Mouse (Mus musculus) macrophage (primary cell): ENCODE results near the gene Corin. TPM values are rescaled to one million over a fixed set of nuclear protein-coding genes. Genes with fewer than 3 reads are reported as not detected.

Source experiments
- H3K27ac ChIP-seq: fragments of 350-480 bp; formaldehyde crosslinking; 2 replicates; pipeline ENCODE4 v1.9.0; 2021
- H3K36me3 ChIP-seq: fragments of 350-480 bp; formaldehyde crosslinking; 2 replicates; pipeline ENCODE4 v1.9.0; 2021; ENCODE audit errors: inconsistent target
- H3K4me3 ChIP-seq: fragments of 350-480 bp; formaldehyde crosslinking; 2 replicates; pipeline ENCODE4 v1.9.0; 2021; ENCODE audit errors: inconsistent target
- H3K79me2 ChIP-seq: fragments of 350-480 bp; formaldehyde crosslinking; 2 replicates; pipeline ENCODE4 v1.9.0; 2021; ENCODE audit errors: inconsistent target
- WGBS: methylation state at CpG from one replicate; pipeline ENCODE4 v1.1.7; 2026; ENCODE audit warnings: inconsistent platforms; ENCODE audit not compliant: missing documents; 5-methylcytosine and 5-hydroxymethylcytosine counted together
- polyA plus RNA-seq: library from polyadenylated mRNA; stranded (reverse); fragments of 250-400 nt; gene quantifications from 3 replicates; pipeline ENCODE4 v1.2.4, GENCODE M21; 2018; ENCODE audit warnings: inconsistent platforms

The Corin gene
- polyA plus RNA-seq, 1 experiment from 2014 or later = not detected

DNA sequence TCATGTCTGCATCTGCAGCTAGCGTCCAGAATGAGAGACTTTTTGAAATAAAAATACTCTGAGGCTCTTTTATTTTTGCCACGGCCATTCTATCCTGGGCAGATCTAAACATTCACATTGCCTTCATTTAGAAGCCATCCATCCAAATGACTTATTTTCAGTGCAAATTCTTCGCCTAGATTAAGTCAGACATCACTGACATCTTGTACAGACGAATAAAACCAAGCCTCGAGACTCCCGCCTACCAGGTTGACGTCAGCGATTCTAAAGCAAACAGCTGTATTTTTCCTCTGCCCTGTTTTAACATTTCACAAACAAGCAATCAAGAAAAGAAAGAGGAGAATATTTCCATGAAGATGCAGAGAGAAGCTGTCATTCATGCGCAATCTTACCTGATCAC lies 100.9 kb downstream of the Corin start:
- no peaks in the 10 kb centered on the region for H3K79me2 ChIP-seq
- no peaks in the 10 kb centered on the region for H3K36me3 ChIP-seq
- 94% methylated on average over 9 of the region's 9 CpGs for WGBS
- no peak overlapping the region for H3K4me3 ChIP-seq
- no peak overlapping the region for H3K27ac ChIP-seq

DNA sequence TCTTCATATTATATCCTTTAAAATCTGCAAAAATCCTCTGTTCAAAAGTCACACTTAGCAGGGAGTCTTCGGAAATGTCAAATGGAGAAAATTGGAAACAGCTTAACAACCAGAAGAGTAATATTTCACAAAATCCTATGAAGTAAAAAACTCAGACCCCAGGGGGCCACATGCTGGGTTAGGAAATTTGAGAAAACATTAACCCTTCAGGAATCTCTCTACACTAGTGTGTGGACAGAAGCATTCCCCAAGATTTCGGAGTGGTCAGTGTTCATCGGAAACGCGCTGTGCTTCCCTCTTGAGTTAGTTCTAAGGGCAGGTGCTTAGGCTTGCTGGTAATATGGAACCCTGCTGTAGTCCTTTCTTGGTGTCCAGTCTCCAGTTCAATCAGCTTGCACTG lies 101.4 kb downstream of the Corin start:
- 93% methylated on average over 5 of the region's 5 CpGs for WGBS
- no peak overlapping the region for H3K4me3 ChIP-seq
- no peaks in the 10 kb centered on the region for H3K79me2 ChIP-seq
- no peak overlapping the region for H3K27ac ChIP-seq
- no peaks in the 10 kb centered on the region for H3K36me3 ChIP-seq

DNA sequence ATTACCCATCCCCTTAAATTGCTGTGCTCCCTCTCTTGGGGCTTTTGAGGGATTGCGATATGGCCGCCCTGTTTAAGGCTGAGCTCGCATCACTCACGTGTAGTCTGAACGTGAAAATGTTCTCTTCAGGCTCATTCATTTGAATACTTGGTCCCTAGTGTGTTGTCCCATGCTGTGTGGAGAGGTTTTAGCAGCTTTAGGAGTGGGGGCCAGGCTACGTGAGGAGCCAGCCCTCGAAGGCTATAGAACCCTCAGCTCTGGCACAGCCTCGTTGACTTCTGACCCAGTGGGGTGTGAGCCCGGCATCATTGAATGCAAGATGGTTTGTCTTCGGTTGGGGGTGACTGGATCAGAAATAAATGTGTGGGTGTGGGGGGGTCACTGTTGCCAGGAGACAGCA lies 102.5 kb downstream of the Corin start:
- Histone ChIP-seq H3K36me3 (no peaks in the 10 kb centered on the region), H3K27ac (no peak overlapping the region), H3K4me3 (no peak overlapping the region), H3K79me2 (no peaks in the 10 kb centered on the region)
- 91% methylated on average over 10 of the region's 10 CpGs for WGBS

DNA sequence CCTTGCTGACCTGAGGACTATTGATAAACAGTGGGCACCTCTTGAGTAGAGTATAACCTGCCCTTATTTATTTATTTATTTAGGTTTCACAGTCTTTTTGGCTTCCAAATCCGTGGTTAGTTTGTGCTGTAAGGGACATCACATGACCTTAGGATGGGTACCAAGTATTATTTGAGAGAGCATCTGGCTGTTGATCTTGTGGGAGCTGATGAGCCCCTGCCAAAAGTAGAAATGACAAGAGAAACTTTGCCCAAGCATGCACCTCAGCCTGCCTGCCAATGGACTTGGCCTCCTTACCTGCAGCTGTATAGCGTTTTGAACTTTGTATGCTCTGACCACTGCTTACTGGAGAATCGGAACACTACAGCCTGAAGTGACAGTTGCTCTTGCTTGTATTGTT lies 103.0 kb downstream of the Corin start:
- Histone ChIP-seq H3K79me2 (no peaks in the 10 kb centered on the region), H3K4me3 (no peak overlapping the region), H3K36me3 (no peaks in the 10 kb centered on the region), H3K27ac (no peak overlapping the region)
- 81% methylated on average over 3 of the region's 3 CpGs for whole genome bisulfite sequencing

DNA sequence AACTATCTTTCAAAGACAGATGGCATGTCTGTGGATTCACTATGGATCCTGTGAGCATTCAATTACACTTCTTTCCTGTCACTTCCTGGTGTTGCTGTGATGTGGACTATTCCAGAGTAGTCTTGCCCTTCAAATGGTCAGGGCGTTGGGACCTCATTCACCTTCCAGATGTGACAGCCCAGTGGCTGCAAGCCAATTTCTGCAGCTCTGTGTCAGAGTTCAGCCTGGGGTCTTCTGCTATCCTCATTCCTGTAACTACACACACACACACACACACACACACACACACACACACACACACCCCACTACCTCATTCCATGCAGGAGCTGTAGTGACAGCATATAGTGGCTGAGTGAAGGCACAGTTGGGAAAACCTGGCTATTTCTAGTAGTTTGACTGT lies 122.1 kb downstream of the Corin start:
- H3K79me2 ChIP-seq = no peaks in the 10 kb centered on the region
- H3K27ac ChIP-seq = no peak overlapping the region
- no peaks in the 10 kb centered on the region for H3K36me3 ChIP-seq
- 60% methylated on average over 1 of the region's 1 CpGs for WGBS
- no peak overlapping the region for H3K4me3 ChIP-seq

DNA sequence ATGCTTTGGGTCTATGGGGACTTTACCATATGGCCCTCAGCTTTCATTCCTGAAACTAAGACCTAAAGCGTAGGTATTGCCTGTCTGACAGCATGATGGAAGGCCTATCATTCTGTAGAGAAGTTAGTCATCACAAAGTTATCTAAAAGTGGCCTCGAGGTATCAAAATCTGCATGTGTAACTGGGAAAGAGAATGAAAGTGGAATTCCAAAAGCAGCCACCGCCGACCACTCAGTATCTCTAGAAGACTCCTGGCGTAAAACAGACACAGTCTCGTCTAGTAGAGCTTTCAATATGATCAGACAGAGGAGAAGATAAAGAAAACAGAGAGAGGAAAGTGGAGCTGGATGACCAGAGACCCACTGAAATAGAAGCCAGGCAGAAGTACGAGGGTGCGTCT lies 123.7 kb downstream of the Corin start:
- Histone ChIP-seq H3K79me2 (no peaks in the 10 kb centered on the region), H3K4me3 (no peak overlapping the region), H3K36me3 (no peaks in the 10 kb centered on the region), H3K27ac (no peak overlapping the region)
- WGBS = 86% methylated on average over 8 of the region's 8 CpGs

DNA sequence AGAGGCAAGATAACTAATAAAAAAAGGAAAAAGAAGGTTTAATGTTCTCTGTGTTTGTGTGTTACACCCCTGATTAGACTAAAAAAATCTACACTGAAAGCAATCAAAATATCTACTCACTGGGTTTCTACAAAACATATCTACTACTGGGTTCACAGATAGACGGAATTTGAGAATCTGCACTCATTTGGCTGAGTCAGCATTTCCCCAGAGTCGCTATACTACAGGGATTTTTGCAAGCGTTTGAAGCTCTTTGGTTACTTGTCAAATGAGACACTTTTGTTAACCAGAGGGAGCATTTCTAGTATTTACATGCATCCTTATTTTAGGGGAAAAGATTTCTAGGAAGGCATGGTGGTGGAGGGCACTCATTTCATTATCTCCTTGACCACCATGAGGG lies 136.3 kb downstream of the Corin start:
- H3K27ac ChIP-seq = no peak overlapping the region

DNA sequence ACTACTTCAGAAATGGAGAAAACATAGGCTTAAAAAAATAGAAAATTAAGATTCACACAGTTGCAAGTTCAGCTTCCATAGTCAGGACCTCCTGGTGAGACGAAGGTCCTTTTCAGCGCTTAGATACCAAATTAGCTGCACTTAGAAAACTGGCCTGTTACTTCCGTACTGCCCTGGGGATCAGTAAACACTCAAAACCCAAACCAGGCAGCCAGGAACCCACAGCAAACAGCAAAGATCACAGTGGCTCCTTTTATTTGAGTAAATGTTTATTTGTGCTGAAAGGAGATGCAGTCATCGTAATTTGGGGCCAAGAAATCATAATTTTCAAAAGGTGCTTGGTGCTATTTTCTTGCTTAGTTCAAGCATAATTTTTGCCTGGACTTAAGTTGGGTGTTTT lies 138.5 kb downstream of the Corin start:
- Histone ChIP-seq H3K27ac (no peak overlapping the region), H3K79me2 (no peaks in the 10 kb centered on the region), H3K4me3 (no peak overlapping the region), H3K36me3 (no peaks in the 10 kb centered on the region)
- 88% methylated on average over 4 of the region's 4 CpGs for WGBS

More for the DNA sequence above, 136.3 kb downstream of the Corin start:
- no peak overlapping the region for H3K4me3 ChIP-seq
- no peaks in the 10 kb centered on the region for H3K79me2 ChIP-seq
- 89% methylated on average over 3 of the region's 3 CpGs for WGBS
- H3K36me3 ChIP-seq = no peaks in the 10 kb centered on the region

DNA sequence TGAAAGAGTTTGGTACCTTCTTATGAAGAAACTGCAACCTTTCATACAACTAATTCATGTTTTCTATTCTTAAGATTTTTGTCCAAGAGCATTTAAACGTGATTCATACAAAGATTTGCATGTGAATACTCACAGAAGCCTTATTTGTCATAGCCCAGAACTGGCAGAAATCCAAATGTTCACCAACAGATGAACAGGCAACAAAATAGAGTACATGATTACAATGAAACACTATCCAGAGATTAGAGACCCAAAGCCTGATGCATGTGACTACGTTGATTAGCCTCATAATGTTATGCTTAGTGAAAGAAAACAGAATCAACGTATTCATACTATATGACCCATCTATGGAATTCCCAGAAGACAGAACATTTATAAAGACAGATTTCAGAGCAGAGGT lies 140.4 kb downstream of the Corin start:
- Histone ChIP-seq H3K36me3 (no peaks in the 10 kb centered on the region), H3K27ac (no peak overlapping the region), H3K4me3 (no peak overlapping the region), H3K79me2 (no peaks in the 10 kb centered on the region)
- WGBS = 83% methylated on average over 3 of the region's 3 CpGs

DNA sequence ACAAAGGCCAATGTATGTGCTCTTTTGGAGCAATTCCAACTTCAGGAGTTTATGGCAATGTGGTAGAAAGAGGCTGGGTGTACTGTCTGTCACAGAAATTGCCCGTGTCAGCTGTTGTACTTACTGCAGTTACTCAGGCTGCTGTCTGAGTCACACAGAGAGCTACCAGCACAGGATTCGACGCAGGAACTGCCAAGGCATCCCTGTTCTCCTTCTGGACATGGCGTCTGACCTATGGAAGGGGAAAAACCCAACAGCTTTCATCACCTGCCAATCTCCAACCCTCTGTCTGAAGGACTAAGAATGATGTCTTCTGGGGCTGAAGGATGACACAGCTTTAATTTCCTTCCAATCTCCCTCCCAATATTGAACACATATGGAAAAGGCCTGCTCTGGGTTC lies 150.5 kb downstream of the Corin start:
- Histone ChIP-seq H3K36me3 (no peaks in the 10 kb centered on the region), H3K4me3 (no peak overlapping the region), H3K27ac (no peak overlapping the region), H3K79me2 (no peaks in the 10 kb centered on the region)
- 81% methylated on average over 4 of the region's 4 CpGs for WGBS

DNA sequence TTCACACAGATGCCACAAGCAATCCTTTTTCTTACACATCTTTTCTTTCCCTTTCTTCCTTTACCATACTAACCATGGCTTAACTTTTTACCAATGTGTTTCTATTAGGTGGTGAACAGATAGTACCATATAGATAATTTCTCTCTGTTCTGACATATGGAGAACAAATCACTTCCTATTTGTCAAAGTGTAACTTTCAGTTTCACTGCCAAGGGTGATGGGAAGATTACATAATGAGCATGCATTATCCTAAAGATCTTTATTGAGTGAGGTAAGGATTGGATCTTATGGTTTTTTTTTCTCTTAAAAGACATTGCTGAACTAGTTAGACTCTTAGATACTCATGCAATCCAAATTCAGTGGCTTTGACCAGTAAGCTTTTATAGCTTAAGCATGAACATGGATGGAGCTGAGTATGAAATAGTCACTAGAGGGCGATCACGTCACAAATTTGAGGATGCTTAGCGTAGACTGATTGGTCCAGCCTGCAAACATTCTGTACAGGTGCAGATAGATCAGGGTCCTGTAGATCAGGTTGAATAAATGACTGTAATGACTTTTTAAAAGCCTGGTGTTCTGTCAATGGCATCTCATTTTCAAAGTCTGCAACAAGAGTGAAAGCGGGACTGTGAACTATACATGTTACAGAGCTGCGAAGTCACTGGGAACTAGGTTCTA lies 154.1 kb downstream of the Corin start:
- WGBS = 40% methylated on average over 5 of the region's 5 CpGs
- H3K36me3 ChIP-seq = no peaks in the 10 kb centered on the region

DNA sequence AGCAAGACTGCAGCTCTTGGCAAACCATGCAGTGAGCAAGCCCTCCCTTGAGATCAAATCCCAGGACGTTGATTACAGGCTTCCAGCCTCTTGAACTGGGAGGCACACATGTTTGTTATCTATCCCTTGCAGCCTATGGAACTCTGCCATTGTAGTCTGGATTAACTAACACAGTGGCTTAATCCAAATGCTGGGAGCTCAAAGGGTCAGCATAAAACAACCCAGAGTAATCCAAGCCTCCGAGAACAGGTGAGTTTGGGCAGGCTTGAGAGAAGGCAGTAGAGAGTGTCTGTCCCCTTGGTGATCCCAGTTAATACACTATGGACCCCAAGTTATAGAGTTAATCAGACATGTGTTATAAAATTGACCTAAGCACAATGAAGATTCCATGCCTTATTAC lies 155.7 kb downstream of the Corin start:
- 74% methylated on average over 2 of the region's 2 CpGs for WGBS
- no peak overlapping the region for H3K27ac ChIP-seq
- H3K36me3 ChIP-seq = no peaks in the 10 kb centered on the region
- H3K79me2 ChIP-seq = no peaks in the 10 kb centered on the region
- H3K4me3 ChIP-seq = no peak overlapping the region

More for the DNA sequence above, 154.1 kb downstream of the Corin start:
- Histone ChIP-seq H3K79me2 (no peaks in the 10 kb centered on the region), H3K4me3 (no peak overlapping the region), H3K27ac (no peak overlapping the region)

DNA sequence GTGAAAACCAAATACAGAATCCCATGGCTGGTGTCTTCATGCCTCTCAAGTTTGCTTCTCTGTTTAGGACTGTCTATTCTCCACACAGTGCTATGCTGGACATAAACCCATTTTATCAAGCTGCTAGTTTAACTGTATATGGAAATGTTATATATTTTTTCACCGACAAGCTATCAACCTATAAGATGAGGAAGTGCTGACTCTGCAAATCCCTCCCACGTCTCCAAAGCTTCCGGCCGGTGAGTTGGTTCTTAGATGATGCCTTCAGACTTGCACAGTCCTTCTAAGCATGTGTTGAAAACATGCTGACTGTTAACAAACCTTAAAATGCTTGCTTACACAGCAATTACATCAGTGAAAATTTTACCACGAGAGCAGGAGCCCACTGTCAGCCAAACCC lies 168.4 kb downstream of the Corin start:
- H3K27ac ChIP-seq = no peak overlapping the region
- 47% methylated on average over 5 of the region's 5 CpGs for WGBS
- no peaks in the 10 kb centered on the region for H3K79me2 ChIP-seq
- no peak overlapping the region for H3K4me3 ChIP-seq
- no peaks in the 10 kb centered on the region for H3K36me3 ChIP-seq

DNA sequence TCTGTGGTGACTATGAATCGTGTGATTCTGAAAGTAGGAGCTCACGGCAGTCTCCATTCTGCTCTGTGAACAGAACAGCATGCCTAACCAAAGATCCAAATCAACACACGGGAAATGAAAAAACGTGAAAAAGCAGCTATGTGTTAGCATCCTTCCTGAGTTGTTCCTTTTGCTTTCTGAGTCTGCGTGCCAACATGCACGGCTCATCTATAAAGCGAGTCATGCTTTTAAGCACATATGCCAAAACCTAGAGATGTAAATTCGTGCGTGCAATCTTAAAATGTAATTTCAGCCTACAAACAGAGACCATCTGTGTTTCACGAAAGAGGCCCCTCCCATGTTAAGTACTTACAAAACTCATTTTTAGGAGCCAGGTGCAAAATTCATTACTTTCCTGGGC lies 171.4 kb downstream of the Corin start:
- Histone ChIP-seq H3K4me3 (no peak overlapping the region), H3K36me3 (no peaks in the 10 kb centered on the region), H3K79me2 (no peaks in the 10 kb centered on the region), H3K27ac (no peak overlapping the region)
- WGBS = 91% methylated on average over 10 of the region's 10 CpGs

DNA sequence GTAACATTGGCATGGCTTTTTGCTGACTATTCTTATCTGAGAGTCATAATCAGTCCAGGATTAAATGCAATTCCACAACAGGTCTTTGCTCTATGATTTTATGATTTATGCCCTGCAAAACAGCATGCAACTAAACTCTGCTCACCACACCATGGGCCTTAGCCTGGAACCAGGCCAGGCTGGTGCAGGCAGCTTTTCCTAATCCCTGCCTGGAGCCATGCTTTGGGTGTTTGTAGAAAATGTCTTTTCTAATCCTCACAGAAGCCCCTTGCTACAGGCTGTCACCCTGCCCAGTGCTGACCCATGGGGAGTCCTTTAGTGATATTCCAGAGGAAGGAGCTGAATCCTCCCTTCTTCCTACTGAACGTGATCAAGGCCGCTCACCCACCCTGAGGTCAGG lies 173.1 kb downstream of the Corin start:
- Histone ChIP-seq H3K79me2 (no peaks in the 10 kb centered on the region), H3K4me3 (no peak overlapping the region), H3K27ac (no peak overlapping the region), H3K36me3 (no peaks in the 10 kb centered on the region)
- 100% methylated on average over 2 of the region's 2 CpGs for WGBS

DNA sequence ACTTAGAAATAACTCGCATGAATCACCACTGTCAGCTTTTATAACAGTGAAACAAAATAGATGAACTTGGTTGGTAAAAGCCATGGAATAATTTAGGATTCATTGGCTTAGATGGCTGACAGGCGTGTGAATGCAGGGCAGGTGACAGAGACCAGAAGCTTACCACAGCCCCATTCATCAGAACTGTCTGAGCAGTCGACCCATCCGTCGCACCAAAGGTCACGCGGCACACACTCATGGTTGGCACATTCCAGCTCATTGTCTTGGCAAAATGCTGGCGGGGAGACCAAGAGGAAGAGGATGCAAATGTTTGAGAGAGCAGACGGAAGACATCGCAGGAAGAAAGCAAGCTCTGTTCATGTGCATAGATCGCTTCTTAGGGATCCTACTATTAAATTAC lies 173.6 kb downstream of the Corin start:
- Histone ChIP-seq H3K27ac (no peak overlapping the region), H3K36me3 (no peaks in the 10 kb centered on the region), H3K79me2 (no peaks in the 10 kb centered on the region), H3K4me3 (no peak overlapping the region)
- 89% methylated on average over 11 of the region's 11 CpGs for WGBS
